Mouse (Mus musculus) midbrain, embryonic 13.5 days (tissue): ENCODE measurements at regions not wholly inside any gene's neighbourhood (a gene's known extent, or its start where the extent isn't known, plus 50 kb on each side); places are given as distances from the start of the nearest gene placed in this dataset.
"Not testable (repeated sequence)": the region's sequence is repeated elsewhere in the genome, so short reads cannot be mapped to it uniquely, and the experiment has no call there.

ENCODE experiments used
- ATAC-seq: fragments of 200-750 bp; cut with Nextera tagmentation; 2 replicates; pipeline ENCODE4 v1.8.0; 2017; ENCODE audit warnings: mild to moderate bottlenecking, moderate TSS enrichment, moderate library complexity
- H3K27ac ChIP-seq: fragments of 300-500 bp; sonication (generic); 2 replicates; pipeline ENCODE4 v1.5.1; 2015; ENCODE audit warnings: inconsistent platforms, mild to moderate bottlenecking, moderate library complexity
- H3K27me3 ChIP-seq: fragments of 300-500 bp; sonication (generic); 2 replicates; pipeline ENCODE4 v1.6.1; 2015; ENCODE audit warnings: mild to moderate bottlenecking, inconsistent platforms
- H3K36me3 ChIP-seq: fragments of 300-500 bp; sonication (generic); 2 replicates; pipeline ENCODE4 v1.6.1; 2015; ENCODE audit warnings: mild to moderate bottlenecking, inconsistent platforms
- H3K4me1 ChIP-seq: fragments of 300-500 bp; sonication (generic); replicated peaks from 2 replicates; pipeline ENCODE4 v1.6.1; 2015; ENCODE audit warnings: inconsistent platforms
- H3K4me2 ChIP-seq: fragments of 300-500 bp; sonication (generic); replicated peaks from 2 replicates; pipeline ENCODE4 v1.6.1; 2015; ENCODE audit warnings: moderate library complexity, mild to moderate bottlenecking, inconsistent platforms
- H3K4me3 ChIP-seq: fragments of 300-500 bp; sonication (generic); replicated peaks from 2 replicates; pipeline ENCODE4 v1.5.1; 2015; ENCODE audit warnings: mild to moderate bottlenecking, inconsistent platforms
- H3K9ac ChIP-seq: fragments of 300-500 bp; sonication (generic); replicated peaks from 2 replicates; pipeline ENCODE4 v1.6.1; 2015; ENCODE audit warnings: mild to moderate bottlenecking, inconsistent platforms
- H3K9me3 ChIP-seq: fragments of 300-500 bp; sonication (generic); 2 replicates; pipeline ENCODE4 v1.6.1; 2016; ENCODE audit warnings: mild to moderate bottlenecking, inconsistent platforms
- WGBS: fragments of 180-500 bp; shearing (Covaris S2); methylation state at CpG from one replicate; pipeline ENCODE4 v1.1.7; 2015; 5-methylcytosine and 5-hydroxymethylcytosine counted together

DNA sequence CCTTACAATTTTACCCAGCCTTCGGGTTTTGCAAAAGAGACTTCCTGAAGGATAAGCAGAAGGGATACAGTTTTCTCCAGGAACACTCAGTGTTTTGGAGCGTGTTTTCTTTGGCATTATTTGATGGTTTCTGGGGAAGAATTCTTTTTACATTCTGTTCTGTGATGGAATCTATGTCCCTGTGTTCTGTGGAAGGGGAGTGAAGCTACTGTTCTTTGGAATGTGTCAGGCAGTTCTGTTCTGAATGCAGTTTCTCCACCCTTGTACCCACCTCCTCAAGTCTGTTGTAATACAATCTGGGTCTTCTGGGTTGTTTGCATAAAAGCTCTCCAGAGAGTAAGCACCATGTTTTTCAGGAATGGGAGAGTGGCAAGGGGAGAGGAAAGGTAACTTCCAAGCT is 202.0 kb upstream of the Ccdc54 start:
- no peaks in the 10 kb centered on the region for H3K36me3 ChIP-seq
- no peak overlapping the region for H3K4me3 ChIP-seq
- H3K9me3 ChIP-seq: no peaks in the 10 kb centered on the region
- WGBS: 88% methylated on average over 2 of the region's 2 CpGs
- H3K27me3 ChIP-seq: no peaks in the 10 kb centered on the region
- no peak for ATAC-seq
- no peak overlapping the region for H3K9ac ChIP-seq
- H3K27ac ChIP-seq: no peak overlapping the region
- no peak overlapping the region for H3K4me2 ChIP-seq
- no peaks in the 10 kb centered on the region for H3K4me1 ChIP-seq

- Histone ChIP-seq H3K9ac (no peak overlapping the region), H3K4me3 (no peak overlapping the region), H3K36me3 (no peaks in the 10 kb centered on the region), H3K27me3 (no peaks in the 10 kb centered on the region), H3K4me2 (no peak overlapping the region), H3K9me3 (no peaks in the 10 kb centered on the region), H3K27ac (no peak overlapping the region), H3K4me1 (no peaks in the 10 kb centered on the region)
- no peak for ATAC-seq
- WGBS: 27% methylated on average over 2 of the region's 2 CpGs
Measured at GRCm38 (mm10) chr16:50792506-50792905, 201.6 kb upstream of the Ccdc54 start.

DNA sequence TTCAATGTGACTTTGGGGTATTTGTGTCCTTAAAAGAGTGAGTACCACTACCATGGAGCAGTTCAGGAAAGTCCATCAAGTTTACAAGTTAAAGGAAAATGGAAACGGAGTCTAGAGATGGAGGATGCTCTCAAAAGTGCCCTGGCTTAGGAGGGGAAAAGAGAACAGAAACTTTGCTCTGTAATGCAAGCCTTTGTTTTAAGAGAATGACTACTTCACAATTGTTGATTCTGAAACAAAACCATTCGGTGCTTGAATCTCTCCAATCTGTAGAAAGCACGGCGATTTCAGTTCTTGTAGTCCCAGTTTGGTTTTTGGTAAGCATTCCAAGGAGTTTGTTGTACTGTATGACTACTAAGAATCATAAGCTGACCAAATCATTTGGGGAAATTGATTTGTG is 197.7 kb upstream of the Ccdc54 start:
- WGBS: 93% methylated on average over 4 of the region's 4 CpGs
- no peak overlapping the region for H3K9ac ChIP-seq
- H3K4me1 ChIP-seq: peaks cover 10% of the 10 kb centered on the region
- H3K9me3 ChIP-seq: no peaks in the 10 kb centered on the region
- H3K36me3 ChIP-seq: no peaks in the 10 kb centered on the region
- no peak for ATAC-seq
- no peak overlapping the region for H3K4me2 ChIP-seq
- H3K27ac ChIP-seq: no peak overlapping the region
- no peak overlapping the region for H3K4me3 ChIP-seq
- H3K27me3 ChIP-seq: no peaks in the 10 kb centered on the region

DNA sequence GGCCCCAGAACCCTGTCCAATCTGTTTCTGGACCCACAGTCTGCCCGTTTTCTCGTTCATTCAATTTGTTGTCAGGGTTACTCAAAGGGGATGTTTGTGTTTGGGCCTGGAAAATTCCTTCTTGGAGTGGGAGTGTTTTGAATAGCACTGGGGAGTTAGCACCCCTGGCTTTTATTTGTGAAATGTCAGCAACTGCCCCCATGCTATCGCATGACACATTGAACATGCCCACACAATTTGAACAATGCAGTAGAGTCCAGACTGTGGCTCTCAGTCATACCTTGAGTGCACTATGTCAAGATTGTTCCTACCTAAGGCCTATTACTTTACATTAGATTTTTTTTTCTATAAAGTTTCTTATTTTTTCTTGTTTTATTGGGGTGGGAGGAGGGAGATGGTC is 195.2 kb upstream of the Ccdc54 start:
- no peak for ATAC-seq
- H3K9ac ChIP-seq: no peak overlapping the region
- no peak overlapping the region for H3K4me2 ChIP-seq
- WGBS: 78% methylated on average over 3 of the region's 3 CpGs
- H3K27ac ChIP-seq: no peak overlapping the region
- peaks cover 16% of the 10 kb centered on the region for H3K4me1 ChIP-seq
- H3K4me3 ChIP-seq: no peak overlapping the region
- H3K36me3 ChIP-seq: no peaks in the 10 kb centered on the region
- H3K9me3 ChIP-seq: peaks cover 3% of the 10 kb centered on the region; the same call in 1 of the 2 replicates
- H3K27me3 ChIP-seq: no peaks in the 10 kb centered on the region

GRCm38 (mm10) chr16:50785384-50785783 is 194.4 kb upstream of the Ccdc54 start:
- Histone ChIP-seq H3K4me2 (no peak overlapping the region), H3K4me3 (no peak overlapping the region), H3K9ac (no peak overlapping the region), H3K36me3 (no peaks in the 10 kb centered on the region), H3K27me3 (no peaks in the 10 kb centered on the region), H3K27ac (no peak overlapping the region), H3K9me3 (peaks cover 3% of the 10 kb centered on the region; the same call in 1 of the 2 replicates), H3K4me1 (peaks cover 16% of the 10 kb centered on the region)
- 87% methylated on average over 1 of the region's 1 CpGs for WGBS
- no peak for ATAC-seq

- ATAC-seq: peak; percentile 55
- Histone ChIP-seq H3K9me3 (peaks cover 3% of the 10 kb centered on the region; the same call in 1 of the 2 replicates), H3K4me2 (no peak overlapping the region), H3K9ac (no peak overlapping the region), H3K4me3 (no peak overlapping the region), H3K4me1 (peaks cover 16% of the 10 kb centered on the region), H3K27ac (peak overlapping the region; percentile 14), H3K36me3 (no peaks in the 10 kb centered on the region), H3K27me3 (no peaks in the 10 kb centered on the region)
- 81% methylated on average over 3 of the region's 3 CpGs for WGBS
Measured at GRCm38 (mm10) chr16:50784651-50785228, 193.8 kb upstream of the Ccdc54 start.

- no peaks in the 10 kb centered on the region for H3K27me3 ChIP-seq
- H3K27ac ChIP-seq: peak overlapping the region; percentile 14
- peaks cover 24% of the 10 kb centered on the region for H3K4me1 ChIP-seq
- H3K4me2 ChIP-seq: peak overlapping the region; percentile 19
- 43% methylated on average over 20 of the region's 20 CpGs for WGBS
- no peak overlapping the region for H3K4me3 ChIP-seq
- no peaks in the 10 kb centered on the region for H3K36me3 ChIP-seq
- ATAC-seq: peak; percentile 76
- peaks cover 3% of the 10 kb centered on the region; the same call in 1 of the 2 replicates for H3K9me3 ChIP-seq
- no peak overlapping the region for H3K9ac ChIP-seq
Measured at GRCm38 (mm10) chr16:50783784-50784650, 193.1 kb upstream of the Ccdc54 start.

- Histone ChIP-seq H3K4me1 (peaks cover 24% of the 10 kb centered on the region), H3K9ac (no peak overlapping the region), H3K4me3 (no peak overlapping the region), H3K36me3 (no peaks in the 10 kb centered on the region), H3K4me2 (peak overlapping the region; percentile 32; the same call in 1 of the 2 replicates), H3K27me3 (no peaks in the 10 kb centered on the region), H3K27ac (no peak overlapping the region), H3K9me3 (peaks cover 3% of the 10 kb centered on the region; the same call in 1 of the 2 replicates)
- 41% methylated on average over 6 of the region's 6 CpGs for WGBS
- ATAC-seq: peak; percentile 48; the same call in 1 of the 2 replicates
Measured at GRCm38 (mm10) chr16:50783240-50783639, 192.3 kb upstream of the Ccdc54 start.

GRCm38 (mm10) chr16:50779030-50779784 is 188.3 kb upstream of the Ccdc54 start:
- 28% methylated on average over 6 of the region's 6 CpGs for WGBS
- Histone ChIP-seq H3K9me3 (peaks cover 3% of the 10 kb centered on the region; the same call in 1 of the 2 replicates), H3K4me1 (peaks cover 20% of the 10 kb centered on the region), H3K4me3 (no peak overlapping the region), H3K4me2 (no peak overlapping the region; the same call in 1 of the 2 replicates), H3K27ac (no peak overlapping the region), H3K9ac (no peak overlapping the region), H3K27me3 (no peaks in the 10 kb centered on the region), H3K36me3 (no peaks in the 10 kb centered on the region)
- ATAC-seq: peak; percentile 63; the same call in 1 of the 2 replicates

DNA sequence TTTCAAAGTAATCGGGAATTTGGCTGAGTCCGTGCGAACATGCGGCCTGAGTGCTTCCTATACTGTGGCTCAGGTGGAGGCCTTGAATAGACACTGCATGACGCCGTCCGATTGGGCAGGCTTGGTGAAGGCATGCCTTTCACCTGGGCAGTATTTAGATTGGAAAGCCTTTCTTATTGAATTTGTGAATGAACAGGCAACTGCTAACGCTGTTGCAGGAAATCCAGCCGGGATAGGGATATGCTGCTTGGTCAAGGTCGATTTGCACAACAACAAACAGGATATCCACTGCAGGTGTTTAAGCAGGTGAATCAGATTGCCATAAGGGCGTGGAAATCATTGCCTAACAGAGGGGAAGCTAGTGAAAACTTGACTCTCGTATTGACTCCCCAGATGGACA is 183.7 kb upstream of the Ccdc54 start:
- not testable (repeated sequence) for H3K9me3 ChIP-seq, H3K27ac ChIP-seq, H3K4me3 ChIP-seq, H3K9ac ChIP-seq, H3K4me2 ChIP-seq, H3K36me3 ChIP-seq, H3K27me3 ChIP-seq, H3K4me1 ChIP-seq, ATAC-seq
- 92% methylated on average over 12 of the region's 12 CpGs for whole genome bisulfite sequencing

DNA sequence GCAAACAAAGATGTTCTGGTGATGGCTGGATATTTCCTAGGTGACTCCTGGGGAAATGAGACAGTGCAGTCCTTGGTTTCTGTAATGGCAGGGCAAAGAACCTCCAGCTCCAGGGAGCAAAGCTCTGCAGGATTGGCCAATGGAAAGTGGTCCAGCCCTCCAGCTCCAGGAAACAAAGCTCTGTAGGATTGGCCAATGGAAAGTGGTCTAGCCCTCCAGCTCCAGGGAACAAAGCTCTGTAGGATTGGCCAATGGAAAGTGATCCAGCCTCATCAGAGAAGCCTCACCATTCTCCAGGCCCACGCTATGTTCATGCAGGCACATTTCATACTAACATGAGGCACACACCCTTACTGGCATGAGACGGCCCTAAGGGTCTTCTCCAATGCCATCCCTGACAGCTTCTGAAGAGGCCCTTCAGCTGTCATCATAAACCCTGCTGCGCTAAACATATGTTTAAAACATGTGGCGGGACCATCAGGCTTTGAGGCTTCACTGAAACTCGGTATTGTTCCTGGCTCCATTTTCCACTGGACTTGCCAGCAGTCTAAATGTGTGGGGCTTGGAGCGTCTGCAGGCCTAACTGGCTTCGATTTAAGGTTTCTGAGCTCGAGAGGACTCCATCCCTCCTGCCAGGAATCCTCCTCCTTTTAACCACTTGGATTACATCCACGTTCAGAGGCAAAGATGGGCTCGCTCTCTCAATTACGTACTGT is 175.3 kb upstream of the Ccdc54 start:
- no peaks in the 10 kb centered on the region for H3K36me3 ChIP-seq
- no peak overlapping the region for H3K27ac ChIP-seq
- no peaks in the 10 kb centered on the region for H3K4me1 ChIP-seq
- no peak overlapping the region for H3K4me2 ChIP-seq
- ATAC-seq: no peak
- H3K4me3 ChIP-seq: no peak overlapping the region
- H3K9me3 ChIP-seq: no peaks in the 10 kb centered on the region
- WGBS: 91% methylated on average over 11 of the region's 11 CpGs
- H3K9ac ChIP-seq: no peak overlapping the region
- no peaks in the 10 kb centered on the region for H3K27me3 ChIP-seq
